Mouse (Mus musculus) CH12.LX (cell line): Measurements from ENCODE around the gene Rnf141. TPM values are rescaled to one million over a fixed set of nuclear protein-coding genes. Genes with fewer than 3 reads are reported as not detected.

ENCODE experiments used
- DNase-seq: peaks from one replicate; pipeline ENCODE4 v3.0.0-alpha.2; 2013; ENCODE audit errors: extremely low read depth
- H3K27ac ChIP-seq: 2 replicates; pipeline ENCODE4 v1.5.1; 2012; ENCODE audit warnings: low read depth, mild to moderate bottlenecking, control low read depth, moderate library complexity; ENCODE audit not compliant: insufficient read depth
- H3K27me3 ChIP-seq: replicated peaks from 2 replicates; pipeline ENCODE3; 2012; ENCODE audit warnings: inconsistent platforms
- H3K36me3 ChIP-seq, 2 experiments: replicated peaks in 1 of 2; 2 replicates each; pipeline versions ENCODE3 to v1.6.1; 2012; ENCODE audit warnings: inconsistent platforms in 1 of 2, low read length in 1 of 2, mild to moderate bottlenecking in 1 of 2, mixed read lengths in 1 of 2, moderate library complexity in 1 of 2; ENCODE audit not compliant: control insufficient read depth in 1 of 2, insufficient read depth in 1 of 2
- H3K4me1 ChIP-seq, 2 experiments: 2 replicates each; pipeline ENCODE4 v1.6.1; 2012; ENCODE audit warnings: inconsistent platforms in 1 of 2, moderate library complexity in 1 of 2; ENCODE audit not compliant: insufficient read depth in 2 of 2, control insufficient read depth in 1 of 2
- H3K4me2 ChIP-seq: 2 replicates; pipeline ENCODE4 v1.6.1; 2012; ENCODE audit warnings: low read depth, mild to moderate bottlenecking, control low read depth; ENCODE audit not compliant: poor library complexity, insufficient read depth, severe bottlenecking
- H3K4me3 ChIP-seq, 3 experiments: fragments of 150-350 bp in 1 of 3; sonication (generic) in 1 of 3; replicated peaks in 1 of 3; 2 replicates each; pipeline versions ENCODE3 to v1.5.1; 2011 to 2012; ENCODE audit warnings: low read depth in 2 of 3, low read length in 2 of 3, mild to moderate bottlenecking in 2 of 3, moderate library complexity in 2 of 3, control low read depth in 1 of 3, improper control_type of control experiment in 1 of 3, inconsistent platforms in 1 of 3, mixed read lengths in 1 of 3; ENCODE audit not compliant: poor library complexity in 1 of 3
- H3K79me2 ChIP-seq: replicated peaks from 2 replicates; pipeline ENCODE4 v1.6.1; 2012; ENCODE audit warnings: mild to moderate bottlenecking, moderate library complexity; ENCODE audit not compliant: control insufficient read depth, poor library complexity, insufficient read depth, severe bottlenecking; ENCODE audit errors: extremely low read depth
- H3K9ac ChIP-seq: 2 replicates; pipeline ENCODE4 v1.6.1; 2012; ENCODE audit warnings: low read depth, mild to moderate bottlenecking, control low read depth, moderate library complexity; ENCODE audit not compliant: insufficient read depth
- H3K9me3 ChIP-seq: replicated peaks from 2 replicates; pipeline ENCODE3; 2012; ENCODE audit warnings: low read length, inconsistent platforms, mixed read lengths
- E2F4 ChIP-seq: IDR thresholded peaks from 2 replicates; pipeline ENCODE4 v1.6.1; 2011; ENCODE audit warnings: low read depth, low read length, improper control_type of control experiment; ENCODE audit not compliant: insufficient replicate concordance
- ELF1 ChIP-seq: IDR thresholded peaks from 2 replicates; pipeline ENCODE4 v1.6.1; 2014; ENCODE audit warnings: low read depth, mild to moderate bottlenecking, inconsistent platforms, low read length, improper control_type of control experiment
- EP300 ChIP-seq: IDR thresholded peaks from 2 replicates; pipeline ENCODE4 v1.6.1; 2011; ENCODE audit warnings: low read length, improper control_type of control experiment
- IRF4 ChIP-seq: IDR thresholded peaks from 2 replicates; pipeline ENCODE4 v1.6.1; 2014; ENCODE audit warnings: low read depth, mild to moderate bottlenecking, inconsistent platforms, low read length, improper control_type of control experiment
- JUN ChIP-seq: IDR thresholded peaks from 2 replicates; pipeline ENCODE4 v1.6.1; 2011; ENCODE audit warnings: low read depth, mild to moderate bottlenecking, low read length, improper control_type of control experiment, moderate library complexity; ENCODE audit not compliant: insufficient read depth
- JUND ChIP-seq: conservative IDR thresholded peaks from 2 replicates; pipeline ENCODE4 v1.6.1; 2011; ENCODE audit warnings: low read depth, low read length, improper control_type of control experiment
- MAX ChIP-seq: IDR thresholded peaks from 2 replicates; pipeline ENCODE4 v1.6.1; 2011; ENCODE audit warnings: low read length, improper control_type of control experiment
- MAZ ChIP-seq: IDR thresholded peaks from 2 replicates; pipeline ENCODE4 v1.6.1; 2012; ENCODE audit warnings: low read depth, mild to moderate bottlenecking, inconsistent platforms, low read length, improper control_type of control experiment, moderate library complexity
- MEF2A ChIP-seq: IDR thresholded peaks from 2 replicates; pipeline ENCODE4 v1.6.1; 2014; ENCODE audit warnings: low read depth, mild to moderate bottlenecking, inconsistent platforms, low read length, improper control_type of control experiment, borderline replicate concordance
- NRF1 ChIP-seq: IDR thresholded peaks from 2 replicates; pipeline ENCODE4 v1.6.1; 2014; ENCODE audit warnings: low read depth, mild to moderate bottlenecking, inconsistent platforms, low read length, improper control_type of control experiment, moderate library complexity
- RCOR1 ChIP-seq: conservative IDR thresholded peaks from 2 replicates; pipeline ENCODE4 v1.6.1; 2012; ENCODE audit warnings: low read depth, mild to moderate bottlenecking, inconsistent platforms, low read length, improper control_type of control experiment
- SIN3A ChIP-seq: IDR thresholded peaks from 2 replicates; pipeline ENCODE4 v1.6.1; 2012; ENCODE audit warnings: low read length, improper control_type of control experiment, inconsistent platforms
- TBP ChIP-seq: conservative IDR thresholded peaks from 2 replicates; pipeline ENCODE4 v1.6.1; 2011; ENCODE audit warnings: low read depth, low read length, improper control_type of control experiment
- UBTF ChIP-seq: IDR thresholded peaks from 2 replicates; pipeline ENCODE4 v1.6.1; 2012; ENCODE audit warnings: low read depth, mild to moderate bottlenecking, inconsistent platforms, low read length, improper control_type of control experiment, moderate library complexity
- USF1 ChIP-seq: IDR thresholded peaks from 2 replicates; pipeline ENCODE4 v1.6.1; 2014; ENCODE audit warnings: low read depth, mild to moderate bottlenecking, inconsistent platforms, low read length, improper control_type of control experiment
- ZMIZ1 ChIP-seq: IDR thresholded peaks from 2 replicates; pipeline ENCODE4 v1.6.1; 2012; ENCODE audit warnings: low read depth, mild to moderate bottlenecking, inconsistent platforms, low read length, improper control_type of control experiment
- dilution Hi-C: fragments of 300-500 bp; cut with MboI; formaldehyde crosslinking; loops from 2 replicates; pipeline ENCODE4 v1.14.3; 2020; ENCODE audit warnings: low sequenced_read_pairs; ENCODE audit not compliant: extremely low pct_unique_long_range_greater_than_20kb, extremely low pct_ligation_motif_present
- in situ Hi-C: fragments of 300-500 bp; cut with MboI; formaldehyde crosslinking; loops from 3 replicates; pipeline ENCODE4 v1.14.3; 2019; ENCODE audit warnings: low sequenced_read_pairs, low pct_ligation_motif_present, low pct_unique_long_range_greater_than_20kb, mixed read lengths
- polyA plus RNA-seq: library from polyadenylated mRNA; unstranded; fragments of >175 nt; gene quantifications from 2 replicates; pipeline ENCODE4 v1.2.1, GENCODE M21; 2012; ENCODE audit warnings: low read depth; ENCODE audit not compliant: insufficient read length
- total RNA-seq, 2 experiments: library from RNA; depleted of rRNA; stranded (reverse); fragments of 300-350 nt in 1 of 2; fragments of >200 nt in 1 of 2; gene quantifications; 2 replicates each; pipeline ENCODE4 v1.2.3; 2012 to 2014

Gene Rnf141
- total and polyA plus RNA-seq, 3 experiments = 16.1 to 21.5 (median 18.1) TPM

GRCm38 (mm10) chr7:110790878-110791277 is 53.4 kb downstream of the Rnf141 start:
- H3K4me3 ChIP-seq = no peak overlapping the region
- dilution Hi-C loops (no loop called here), in situ Hi-C loops (no loop called here)
- H3K27ac ChIP-seq = no peak overlapping the region
- peaks cover 26% of the 10 kb centered on the region for H3K27me3 ChIP-seq
- TF ChIP-seq TBP (no peak), JUND (no peak), ZMIZ1 (no peak), UBTF (no peak), MAX (no peak), SIN3A (no peak), MAZ (no peak), IRF4 (no peak)
- H3K4me2 ChIP-seq = no peak overlapping the region
- no peaks in the 10 kb centered on the region for H3K36me3 ChIP-seq
- no peak for DNase-seq
- no peaks in the 10 kb centered on the region for H3K9me3 ChIP-seq
- H3K4me1 ChIP-seq = peaks cover 0 to 7% of the 10 kb centered on the region in 2 experiments; a peak in 2 of 4 replicates
- no peaks in the 10 kb centered on the region for H3K79me2 ChIP-seq
- H3K9ac ChIP-seq = no peak overlapping the region

DNA sequence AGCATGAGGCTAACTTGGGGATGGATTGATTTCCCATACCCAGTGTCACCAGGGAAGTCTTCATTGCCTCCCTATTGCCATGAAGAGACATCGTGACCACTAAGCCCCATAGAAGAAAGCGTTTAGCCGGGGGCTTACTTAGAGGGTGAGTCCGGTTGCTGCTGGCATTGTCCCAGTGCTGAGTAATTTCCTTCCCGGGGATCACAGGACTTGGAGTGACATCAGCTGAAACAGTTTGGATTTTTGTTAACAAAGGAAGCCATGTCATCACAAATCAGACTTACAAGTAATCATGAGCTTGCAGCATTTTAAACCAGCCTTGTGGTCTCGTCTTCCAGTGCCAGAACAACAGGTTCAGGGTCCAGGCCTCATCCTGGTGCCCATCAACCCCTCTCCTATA is 56.9 kb downstream of the Rnf141 start:
- H3K4me3 ChIP-seq = no peak overlapping the region
- dilution Hi-C loops (no loop called here), in situ Hi-C loops (no loop called here)
- H3K27me3 ChIP-seq = peaks cover 9% of the 10 kb centered on the region
- no peaks in the 10 kb centered on the region for H3K9me3 ChIP-seq
- H3K79me2 ChIP-seq = no peaks in the 10 kb centered on the region
- 0 out of 4 replicates have a peak, but pooled peaks cover 0 to 3% of the 10 kb centered on the region in 2 experiments for H3K4me1 ChIP-seq
- no peak overlapping the region for H3K27ac ChIP-seq
- H3K4me2 ChIP-seq = no peak overlapping the region
- H3K36me3 ChIP-seq = no peaks in the 10 kb centered on the region
- no peak for TF ChIP-seq EP300
- TF ChIP-seq E2F4 = no peak
- TF ChIP-seq MEF2A = no peak
- TF ChIP-seq JUN = no peak
- TF ChIP-seq RCOR1 = no peak
- TF ChIP-seq MAX = no peak
- no peak for TF ChIP-seq USF1
- TF ChIP-seq UBTF = no peak
- DNase-seq = no peak
- H3K9ac ChIP-seq = no peak overlapping the region

GRCm38 (mm10) chr7:110785741-110786146 is 58.5 kb downstream of the Rnf141 start:
- dilution Hi-C loops = no loop called here

More at GRCm38 (mm10) chr7:110785741-110786146, 58.5 kb downstream of the Rnf141 start:
- no peak for DNase-seq
- Histone ChIP-seq H3K4me3 (no peak overlapping the region), H3K27ac (no peak overlapping the region), H3K79me2 (no peaks in the 10 kb centered on the region), H3K9ac (no peak overlapping the region), H3K27me3 (peaks cover 3% of the 10 kb centered on the region), H3K36me3 (no peaks in the 10 kb centered on the region), H3K4me1 (peaks cover 0 to 9% of the 10 kb centered on the region in 2 experiments; a peak in 2 of 4 replicates), H3K4me2 (no peak overlapping the region), H3K9me3 (no peaks in the 10 kb centered on the region)
- TF ChIP-seq ELF1 = no peak
- no peak for TF ChIP-seq TBP
- TF ChIP-seq NRF1 = no peak
- in situ Hi-C loops = no loop called here
